In genomic region chr3:37201122-37201916, GRCm38 (mm10) we compare ENCODE assay signal across 7 mouse cellular contexts. TPM values are rescaled to one million over a fixed set of nuclear protein-coding genes. Genes with fewer than 3 reads are reported as not detected.
DNase-seq lines count a peak whose midpoint lies in the region; ATAC-seq and TF ChIP-seq lines count a peak whose summit lies in the region.

No protein-coding gene starts in this region.

- H3K4me2 ChIP-seq in kidney, embryonic 14.5 days (replicated peaks; ENCODE audit: low read depth, low read length): no peak overlapping the region
- H3K4me2 ChIP-seq in embryonic facial prominence, embryonic 12.5 days (replicated peaks): no peak overlapping the region
- peak overlapping the region; percentile 47 for H3K4me2 ChIP-seq in liver, postnatal 0 days (ENCODE audit: low read depth, low read length)

- TF ChIP-seq CTCF in liver, postnatal 0 days (IDR thresholded peaks at IDR 0.05; ENCODE audit: low read depth): 0 out of 2 replicates have a peak, but pooled peaks have one; percentile 2

- no peak for DNase-seq in kidney, adult 9 months
- DNase-seq in T-cell, adult 2 months (ENCODE audit: low spot score): peak; percentile 20
- DNase-seq in liver, postnatal 0 days: peak; percentile 21
- DNase-seq in spleen, postnatal 36 days (ENCODE audit: low spot score in 2 of 2): no peak
- no peak for DNase-seq in right cerebral cortex, postnatal 36 days (ENCODE audit: low spot score in 2 of 2)

- H3K9me3 ChIP-seq in kidney, embryonic 14.5 days (ENCODE audit: control insufficient read depth, low read length): no peaks in the 10 kb centered on the region
- no peaks in the 10 kb centered on the region for H3K9me3 ChIP-seq in embryonic facial prominence, embryonic 12.5 days
- no peaks in the 10 kb centered on the region for H3K9me3 ChIP-seq in liver, postnatal 0 days (ENCODE audit: low read length)

- no peak for TF ChIP-seq EP300 in liver, postnatal 0 days (IDR thresholded peaks at IDR 0.05; ENCODE audit: low read depth)

- no peaks in the 10 kb centered on the region for H3K27me3 ChIP-seq in kidney, embryonic 14.5 days (ENCODE audit: control insufficient read depth, insufficient read depth, low read length)
- H3K27me3 ChIP-seq in embryonic facial prominence, embryonic 12.5 days: no peaks in the 10 kb centered on the region
- no peaks in the 10 kb centered on the region for H3K27me3 ChIP-seq in liver, postnatal 0 days (ENCODE audit: insufficient read depth, low read length)

- no peak overlapping the region for H3K4me3 ChIP-seq in kidney, embryonic 14.5 days (ENCODE audit: low read length)
- H3K4me3 ChIP-seq in embryonic facial prominence, embryonic 12.5 days: no peak overlapping the region
- no peak overlapping the region for H3K4me3 ChIP-seq in liver, postnatal 0 days (ENCODE audit: low read depth, low read length)

- no peak overlapping the region for H3K27ac ChIP-seq in kidney, embryonic 14.5 days (ENCODE audit: low read depth, low read length)
- H3K27ac ChIP-seq in embryonic facial prominence, embryonic 12.5 days: no peak overlapping the region
- H3K27ac ChIP-seq in liver, postnatal 0 days (ENCODE audit: low read depth): peak overlapping the region; percentile 59

- no peaks in the 10 kb centered on the region for H3K36me3 ChIP-seq in kidney, embryonic 14.5 days (ENCODE audit: control insufficient read depth, insufficient read depth, low read length)
- H3K36me3 ChIP-seq in embryonic facial prominence, embryonic 12.5 days: no peaks in the 10 kb centered on the region
- H3K36me3 ChIP-seq in liver, postnatal 0 days (replicated peaks; ENCODE audit: insufficient read depth, low read length): no peaks in the 10 kb centered on the region

- WGBS in kidney, embryonic 14.5 days: 53% methylated on average over 6 of the region's 6 CpGs
- 52% methylated on average over 6 of the region's 6 CpGs for WGBS in embryonic facial prominence, embryonic 12.5 days
- 31% methylated on average over 6 of the region's 6 CpGs for WGBS in liver, postnatal 0 days (ENCODE audit: insufficient replicate concordance)

- H3K9ac ChIP-seq in kidney, embryonic 14.5 days (ENCODE audit: low read depth, low read length): no peak overlapping the region
- no peak overlapping the region for H3K9ac ChIP-seq in embryonic facial prominence, embryonic 12.5 days
- no peak overlapping the region for H3K9ac ChIP-seq in liver, postnatal 0 days (replicated peaks)

- ATAC-seq in kidney, embryonic 14.5 days (ENCODE audit: low FRiP score, low TSS enrichment): peak; percentile 28
- 0 out of 2 replicates have a peak, but pooled peaks have one; percentile 65 for ATAC-seq in embryonic facial prominence, embryonic 12.5 days (ENCODE audit: insufficient number of reproducible peaks, insufficient read depth, low FRiP score, low TSS enrichment)
- peak; percentile 91 for ATAC-seq in liver, postnatal 0 days

- H3K4me1 ChIP-seq in kidney, embryonic 14.5 days (ENCODE audit: control insufficient read depth, insufficient read depth, low read length): 0 out of 2 replicates have a peak, but pooled peaks cover 3% of the 10 kb centered on the region
- peaks cover 7% of the 10 kb centered on the region for H3K4me1 ChIP-seq in embryonic facial prominence, embryonic 12.5 days
- peaks cover 7% of the 10 kb centered on the region; the same call in 1 of the 2 replicates for H3K4me1 ChIP-seq in liver, postnatal 0 days (ENCODE audit: insufficient read depth)

RNA-seq across cellular contexts. Expression of gene Il21, which starts 31.1 kb away (rescaled TPM):
- polyA plus RNA-seq in kidney, embryonic 14.5 days (2014; fragmentation: Nextera tagmentation; extraction: Ambion mirVana): not detected in 2 replicates
- not detected in 2 replicates for polyA plus RNA-seq in embryonic facial prominence, embryonic 12.5 days (2016; fragmentation: Nextera tagmentation; extraction: Ambion mirVana)
- not detected in 2 replicates for polyA plus RNA-seq in liver, postnatal 0 days (2015; fragmentation: Nextera tagmentation; extraction: Ambion mirVana)

Comparison
In these comparisons a context has a peak if more than half of its experiments do, and no peak if none do; other contexts are left out.
1. ATAC-seq: peak in every context shown above with its lines; median percentile 91 in liver, postnatal 0 days; 65 in embryonic facial prominence, embryonic 12.5 days; 28 in kidney, embryonic 14.5 days.
2. DNase-seq: peak in T-cell, adult 2 months (single experiment) and liver, postnatal 0 days (single experiment); none in kidney, adult 9 months (single experiment), spleen, postnatal 36 days (0 of 2) and right cerebral cortex, postnatal 36 days (0 of 2).